Mouse (Mus musculus): ENCODE measurements at regions not wholly inside any gene's neighbourhood (a gene's known extent, or its start where the extent isn't known, plus 50 kb on each side); places are given as distances from the start of the nearest gene placed in this dataset.

- no peak overlapping the region for H3K27ac ChIP-seq
- no peak for DNase-seq (ENCODE audit: low read depth in 3 of 3, low spot score in 3 of 3)
- H3K4me3 ChIP-seq (ENCODE audit: insufficient read depth in 1 of 2, low read depth in 2 of 2, low read length in 2 of 2): no peak overlapping the region
- H3K4me1 ChIP-seq (replicated peaks; ENCODE audit: control insufficient read depth in 2 of 2, insufficient read depth in 2 of 2, low read length in 1 of 2): no peaks in the 10 kb centered on the region
- no peak overlapping the region for H3K4me2 ChIP-seq (ENCODE audit: low read depth)
- no peak for ATAC-seq (ENCODE audit: insufficient read depth)
- no peaks in the 10 kb centered on the region for H3K27me3 ChIP-seq (ENCODE audit: control insufficient read depth, insufficient read depth, low read length)
- no peaks in the 10 kb centered on the region for H3K36me3 ChIP-seq (replicated peaks; ENCODE audit: control insufficient read depth, insufficient read depth, low read depth)
- TF ChIP-seq CTCF (IDR thresholded peaks at IDR 0.05; ENCODE audit: low read depth) (no peak), EP300 (IDR thresholded peaks at IDR 0.05; ENCODE audit: low read depth) (no peak)
- H3K9ac ChIP-seq (replicated peaks): no peak overlapping the region
- 21% methylated on average over 3 of the region's 3 CpGs for WGBS (ENCODE audit: insufficient replicate concordance)
- no peaks in the 10 kb centered on the region for H3K9me3 ChIP-seq (ENCODE audit: control insufficient read depth, low read length)
These were observed 278.2 kb downstream of the 1700017N19Rik start for GRCm38 (mm10) chr10:100868360-100868916.

GRCm38 (mm10) chr10:100882584-100882983 lies 292.3 kb downstream of the 1700017N19Rik start:
- Histone ChIP-seq H3K9ac (replicated peaks) (no peak overlapping the region), H3K4me1 (replicated peaks; ENCODE audit: control insufficient read depth in 2 of 2, insufficient read depth in 2 of 2, low read length in 1 of 2) (no peaks in the 10 kb centered on the region), H3K4me3 (ENCODE audit: insufficient read depth in 1 of 2, low read depth in 2 of 2, low read length in 2 of 2) (no peak overlapping the region), H3K27ac (no peak overlapping the region), H3K4me2 (ENCODE audit: low read depth) (no peak overlapping the region), H3K9me3 (ENCODE audit: control insufficient read depth, low read length) (no peaks in the 10 kb centered on the region), H3K36me3 (replicated peaks; ENCODE audit: control insufficient read depth, insufficient read depth, low read depth) (no peaks in the 10 kb centered on the region), H3K27me3 (ENCODE audit: control insufficient read depth, insufficient read depth, low read length) (no peaks in the 10 kb centered on the region)
- no peak for DNase-seq (ENCODE audit: low read depth in 3 of 3, low spot score in 3 of 3)
- no peak for ATAC-seq (ENCODE audit: insufficient read depth)
- 43% methylated on average over 2 of the region's 2 CpGs for WGBS (ENCODE audit: insufficient replicate concordance)
- TF ChIP-seq EP300 (IDR thresholded peaks at IDR 0.05; ENCODE audit: low read depth) (no peak), CTCF (IDR thresholded peaks at IDR 0.05; ENCODE audit: low read depth) (no peak)

GRCm38 (mm10) chr10:100922976-100923375 lies 332.7 kb downstream of the 1700017N19Rik start:
- TF ChIP-seq EP300 (IDR thresholded peaks at IDR 0.05; ENCODE audit: low read depth) (no peak), CTCF (IDR thresholded peaks at IDR 0.05; ENCODE audit: low read depth) (no peak)
- no peak overlapping the region for H3K27ac ChIP-seq
- H3K4me3 ChIP-seq (ENCODE audit: insufficient read depth in 1 of 2, low read depth in 2 of 2, low read length in 2 of 2): no peak overlapping the region
- no peaks in the 10 kb centered on the region for H3K9me3 ChIP-seq (ENCODE audit: control insufficient read depth, low read length)
- no peaks in the 10 kb centered on the region for H3K36me3 ChIP-seq (replicated peaks; ENCODE audit: control insufficient read depth, insufficient read depth, low read depth)
- no peak for ATAC-seq (ENCODE audit: insufficient read depth)
- no peaks in the 10 kb centered on the region for H3K27me3 ChIP-seq (ENCODE audit: control insufficient read depth, insufficient read depth, low read length)
- no peaks in the 10 kb centered on the region for H3K4me1 ChIP-seq (replicated peaks; ENCODE audit: control insufficient read depth in 2 of 2, insufficient read depth in 2 of 2, low read length in 1 of 2)
- no peak overlapping the region for H3K9ac ChIP-seq (replicated peaks)
- 57% methylated on average over 2 of the region's 2 CpGs for WGBS (ENCODE audit: insufficient replicate concordance)
- no peak for DNase-seq (ENCODE audit: low read depth in 3 of 3, low spot score in 3 of 3)
- H3K4me2 ChIP-seq (ENCODE audit: low read depth): no peak overlapping the region

GRCm38 (mm10) chr10:100927086-100927485 lies 336.8 kb downstream of the 1700017N19Rik start:
- ATAC-seq (ENCODE audit: insufficient read depth) (no peak), DNase-seq (ENCODE audit: low read depth in 3 of 3, low spot score in 3 of 3) (no peak)
- TF ChIP-seq EP300 (IDR thresholded peaks at IDR 0.05; ENCODE audit: low read depth): no peak
- TF ChIP-seq CTCF (IDR thresholded peaks at IDR 0.05; ENCODE audit: low read depth): no peak
- WGBS (ENCODE audit: insufficient replicate concordance): 42% methylated on average over 3 of the region's 3 CpGs
- no peaks in the 10 kb centered on the region for H3K4me1 ChIP-seq (replicated peaks; ENCODE audit: control insufficient read depth in 2 of 2, insufficient read depth in 2 of 2, low read length in 1 of 2)
- no peak overlapping the region for H3K4me2 ChIP-seq (ENCODE audit: low read depth)
- H3K9me3 ChIP-seq (ENCODE audit: control insufficient read depth, low read length): no peaks in the 10 kb centered on the region
- no peak overlapping the region for H3K9ac ChIP-seq (replicated peaks)
- no peaks in the 10 kb centered on the region for H3K27me3 ChIP-seq (ENCODE audit: control insufficient read depth, insufficient read depth, low read length)
- H3K4me3 ChIP-seq (ENCODE audit: insufficient read depth in 1 of 2, low read depth in 2 of 2, low read length in 2 of 2): no peak overlapping the region
- no peak overlapping the region for H3K27ac ChIP-seq
- no peaks in the 10 kb centered on the region for H3K36me3 ChIP-seq (replicated peaks; ENCODE audit: control insufficient read depth, insufficient read depth, low read depth)

- Histone ChIP-seq H3K36me3 (replicated peaks; ENCODE audit: control insufficient read depth, insufficient read depth, low read depth) (no peaks in the 10 kb centered on the region), H3K4me2 (ENCODE audit: low read depth) (no peak overlapping the region), H3K9ac (replicated peaks) (no peak overlapping the region), H3K9me3 (ENCODE audit: control insufficient read depth, low read length) (no peaks in the 10 kb centered on the region), H3K27ac (no peak overlapping the region), H3K27me3 (ENCODE audit: control insufficient read depth, insufficient read depth, low read length) (no peaks in the 10 kb centered on the region), H3K4me3 (ENCODE audit: insufficient read depth in 1 of 2, low read depth in 2 of 2, low read length in 2 of 2) (no peak overlapping the region), H3K4me1 (replicated peaks; ENCODE audit: control insufficient read depth in 2 of 2, insufficient read depth in 2 of 2, low read length in 1 of 2) (no peaks in the 10 kb centered on the region)
- TF ChIP-seq CTCF (IDR thresholded peaks at IDR 0.05; ENCODE audit: low read depth) (no peak), EP300 (IDR thresholded peaks at IDR 0.05; ENCODE audit: low read depth) (no peak)
- WGBS (ENCODE audit: insufficient replicate concordance): 44% methylated on average over 1 of the region's 1 CpGs
- ATAC-seq (ENCODE audit: insufficient read depth): no peak
- DNase-seq (ENCODE audit: low read depth in 3 of 3, low spot score in 3 of 3): no peak
These were observed 341.5 kb downstream of the 1700017N19Rik start for GRCm38 (mm10) chr10:100931739-100932138.
